Mouse (Mus musculus) brain, embryonic 14.5 days (tissue): Measurements from ENCODE around the gene Fam189a1.

Experiments
- CTCF ChIP-seq: fragments of 200-500 bp; IDR thresholded peaks from 2 replicates; pipeline ENCODE4 v1.5.1; 2012; ENCODE audit warnings: inconsistent platforms, mild to moderate bottlenecking, moderate library complexity, borderline replicate concordance; ENCODE audit not compliant: insufficient read depth, insufficient read length; ENCODE audit errors: extremely low read depth
- POLR2A ChIP-seq: fragments of 200-500 bp; IDR thresholded peaks from 2 replicates; pipeline ENCODE4 v1.6.1; 2012; ENCODE audit warnings: mild to moderate bottlenecking, inconsistent platforms, borderline replicate concordance; ENCODE audit not compliant: poor library complexity, insufficient read depth, insufficient read length, severe bottlenecking; ENCODE audit errors: extremely low read depth

DNA sequence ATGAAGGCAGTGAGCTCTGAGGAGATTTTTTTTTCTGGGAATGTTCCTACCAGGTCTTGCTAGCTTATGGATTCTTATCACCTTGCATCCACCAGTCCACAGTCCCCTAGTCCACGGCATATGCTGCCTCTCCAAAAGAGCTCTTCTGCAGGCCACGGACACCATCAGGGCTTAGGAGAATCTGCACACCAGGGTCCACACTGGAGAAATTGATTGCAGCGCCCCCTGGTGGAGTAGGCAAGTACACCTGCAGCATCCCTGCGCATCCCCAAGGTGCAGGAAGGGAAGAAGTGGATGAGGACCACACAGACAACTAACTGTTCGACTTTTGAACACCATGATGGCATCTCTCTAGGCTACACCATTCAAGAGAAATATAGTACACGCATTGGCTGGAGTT, 82.8 kb downstream of the Fam189a1 start:
- TF ChIP-seq CTCF, result peak; percentile 72
- no peak for TF ChIP-seq POLR2A
